Mouse (Mus musculus) MEL (cell line): ENCODE measurements around the gene Vwa3b.

Experiments
- EP300 ChIP-seq, 2 experiments: IDR thresholded peaks; 2 replicates each; pipeline ENCODE4 v1.6.1; 2011; ENCODE audit warnings: improper control_type of control experiment in 2 of 2, low read length in 2 of 2, low read depth in 1 of 2, mild to moderate bottlenecking in 1 of 2
- MAFK ChIP-seq: IDR thresholded peaks from 2 replicates; pipeline ENCODE4 v1.6.1; 2011; ENCODE audit warnings: low read depth, mild to moderate bottlenecking, low read length, improper control_type of control experiment, borderline replicate concordance
- TAL1 ChIP-seq: IDR thresholded peaks from 2 replicates; pipeline ENCODE4 v1.6.1; 2012; ENCODE audit warnings: mild to moderate bottlenecking, inconsistent platforms, low read length, moderate library complexity, mixed read lengths

- no peak for TF ChIP-seq EP300 (IDR thresholded peaks at IDR 0.05; ENCODE audit: low read depth in 1 of 2, low read length in 2 of 2)
- no peak for TF ChIP-seq TAL1
- no peak for TF ChIP-seq MAFK
Observed at GRCm38 (mm10) chr1:37194607-37195006, 168.2 kb downstream of the Vwa3b start.
